In genomic region chr8:79016076-79016475, GRCm38 (mm10) we compare ENCODE assay signal across 25 mouse cellular contexts. TPM values are rescaled to one million over a fixed set of nuclear protein-coding genes. Genes with fewer than 3 reads are reported as not detected.
DNase-seq lines count a peak whose midpoint lies in the region.
"Had no signal": no experiment of that assay in that cellular context is flagged by ENCODE, and none has a peak within 500 bp of the region (broad histone marks: within the 10 kb centered on the region; RNA-seq: fewer than 3 reads in every experiment).

No protein-coding gene starts in this region.

- DNase-seq in frontal cortex, postnatal 36 days (ENCODE audit: low spot score in 2 of 2) = peak; percentile 11 to 21
- DNase-seq in frontal cortex, postnatal 10 days (ENCODE audit: low spot score in 2 of 2) = no peak
- DNase-seq in left cerebral cortex, postnatal 36 days (ENCODE audit: low spot score in 2 of 2) = peak; percentile 19 to 35
- DNase-seq in left cerebral cortex, adult 8-10 months (ENCODE audit: low spot score in 2 of 2) = no peak
- peak; percentile 25 to 26 for DNase-seq in right cerebral cortex, adult 2 months (ENCODE audit: low spot score in 2 of 2)
- DNase-seq in right cerebral cortex, postnatal 14 days = no peak
- peak; percentile 61 for DNase-seq in brain, adult 2 months (ENCODE audit: low read depth, low spot score)
- DNase-seq in forebrain, embryonic 10.5 days (ENCODE audit: extremely low spot score, low spot score) = no peak
- DNase-seq: adrenal gland, adult 8-10 months; adrenal gland, postnatal 14 days; adrenal gland, postnatal 36 days; cerebellum, adult 11 months; cerebellum, adult 18-20 months; cerebellum, adult 8-10 months; cerebellum, adult 9-11 months; cerebellum, postnatal 14 days; cerebellum, postnatal 36 days; embryo, embryonic 11 days; forebrain, postnatal 0 days had no signal

- no peaks in the 10 kb centered on the region for H3K9me3 ChIP-seq in forebrain, embryonic 10.5 days
- H3K9me3 ChIP-seq: embryonic facial prominence, embryonic 13.5 days; embryonic facial prominence, embryonic 15.5 days; forebrain, embryonic 13.5 days; forebrain, embryonic 15.5 days had no signal

- 87% methylated on average over 4 of the region's 4 CpGs for WGBS in forebrain, embryonic 10.5 days

- H3K4me3 ChIP-seq in forebrain, embryonic 10.5 days = no peak overlapping the region
- H3K4me3 ChIP-seq: embryonic facial prominence, embryonic 13.5 days; embryonic facial prominence, embryonic 15.5 days; erythroblast, embryonic 14.5 days; forebrain, embryonic 13.5 days; forebrain, embryonic 15.5 days had no signal

- intact Hi-C loops in left cerebral cortex, postnatal 36 days (cut with DNase I) = no loop called here

- no peaks in the 10 kb centered on the region for H3K27me3 ChIP-seq in forebrain, embryonic 10.5 days (ENCODE audit: poor library complexity, severe bottlenecking)
- H3K27me3 ChIP-seq: embryonic facial prominence, embryonic 13.5 days; embryonic facial prominence, embryonic 15.5 days; forebrain, embryonic 13.5 days; forebrain, embryonic 15.5 days had no signal

- H3K36me3 ChIP-seq in forebrain, embryonic 10.5 days (replicated peaks) = no peaks in the 10 kb centered on the region
- H3K36me3 ChIP-seq: embryonic facial prominence, embryonic 13.5 days; embryonic facial prominence, embryonic 15.5 days; forebrain, embryonic 15.5 days had no signal

- H3K27ac ChIP-seq in forebrain, embryonic 10.5 days = no peak overlapping the region
- H3K27ac ChIP-seq: embryonic facial prominence, embryonic 13.5 days; embryonic facial prominence, embryonic 15.5 days; forebrain, embryonic 13.5 days; forebrain, embryonic 15.5 days had no signal

- no peaks in the 10 kb centered on the region for H3K4me1 ChIP-seq in forebrain, embryonic 10.5 days
- H3K4me1 ChIP-seq: embryonic facial prominence, embryonic 13.5 days; embryonic facial prominence, embryonic 15.5 days; forebrain, embryonic 13.5 days; forebrain, embryonic 15.5 days had no signal

RNA-seq across cellular contexts. Expression of gene Zfp827, which starts 12.2 kb away (rescaled TPM):
- total RNA-seq in left cerebral cortex, postnatal 36 days (2021) = 10 to 100 TPM; 42.6 to 45.1 TPM
- 10 to 100 TPM; 39.1 to 45.0 (median 44.3) TPM for total RNA-seq in left cerebral cortex, adult 8-10 months (2022)
- polyA plus RNA-seq in forebrain, embryonic 10.5 days (2016; fragmentation: Nextera tagmentation; extraction: Ambion mirVana) = 5.9 and 7.7 TPM in 2 replicates
- total RNA-seq: MEL had no signal

Comparison
In these comparisons a context has a peak if more than half of its experiments do, and no peak if none do; other contexts are left out.
1. DNase-seq: peak in frontal cortex, postnatal 36 days (2 of 2), left cerebral cortex, postnatal 36 days (2 of 2), right cerebral cortex, adult 2 months (2 of 2) and brain, adult 2 months (single experiment); none in frontal cortex, postnatal 10 days (0 of 2), left cerebral cortex, adult 8-10 months (0 of 2), right cerebral cortex, postnatal 14 days (single experiment) and forebrain, embryonic 10.5 days (single experiment).